Mouse (Mus musculus) forebrain, embryonic 13.5 days (tissue): Measurements from ENCODE around the gene Arrdc2. TPM values are rescaled to one million over a fixed set of nuclear protein-coding genes. Genes with fewer than 3 reads are reported as not detected.

ENCODE experiments used
- ATAC-seq: fragments of 200-750 bp; cut with Nextera tagmentation; 2 replicates; pipeline ENCODE4 v1.8.0; 2017
- H3K27ac ChIP-seq: fragments of 300-500 bp; sonication (generic); 2 replicates; pipeline ENCODE4 v1.5.1; 2015; ENCODE audit warnings: inconsistent platforms, mild to moderate bottlenecking, moderate library complexity
- H3K27me3 ChIP-seq: fragments of 300-500 bp; sonication (generic); 2 replicates; pipeline ENCODE4 v1.6.1; 2015; ENCODE audit warnings: mild to moderate bottlenecking, inconsistent platforms
- H3K36me3 ChIP-seq: fragments of 300-500 bp; sonication (generic); 2 replicates; pipeline ENCODE4 v1.6.1; 2015; ENCODE audit warnings: mild to moderate bottlenecking, inconsistent platforms; ENCODE audit not compliant: poor library complexity, severe bottlenecking
- H3K4me1 ChIP-seq: fragments of 300-500 bp; sonication (generic); 2 replicates; pipeline ENCODE4 v1.6.1; 2015; ENCODE audit warnings: inconsistent platforms
- H3K4me2 ChIP-seq: fragments of 300-500 bp; sonication (generic); 2 replicates; pipeline ENCODE4 v1.6.1; 2015; ENCODE audit warnings: inconsistent platforms, mild to moderate bottlenecking, moderate library complexity
- H3K4me3 ChIP-seq: fragments of 300-500 bp; sonication (generic); 2 replicates; pipeline ENCODE4 v1.5.1; 2015; ENCODE audit warnings: mild to moderate bottlenecking, inconsistent platforms
- H3K9ac ChIP-seq: fragments of 300-500 bp; sonication (generic); 2 replicates; pipeline ENCODE4 v1.6.1; 2015; ENCODE audit warnings: mild to moderate bottlenecking, inconsistent platforms
- H3K9me3 ChIP-seq: fragments of 300-500 bp; sonication (generic); replicated peaks from 2 replicates; pipeline ENCODE4 v1.6.1; 2016; ENCODE audit warnings: inconsistent platforms
- WGBS: fragments of 180-500 bp; shearing (Covaris S2); methylation state at CpG from one replicate; pipeline ENCODE4 v1.1.7; 2015; 5-methylcytosine and 5-hydroxymethylcytosine counted together
- polyA plus RNA-seq: library from polyadenylated mRNA; unstranded; fragments of >200 nt; fragmentation: Nextera tagmentation; extraction: Ambion mirVana; gene quantifications from 2 replicates; pipeline ENCODE4 v1.2.1, GENCODE M21; 2015

Arrdc2 gene
- polyA plus RNA-seq, 1 experiment from 2014 or later, result 5.7 TPM

- no peaks in the 10 kb centered on the region for H3K9me3 ChIP-seq
- H3K4me3 ChIP-seq, result peak overlapping the region; percentile 50
- no peaks in the 10 kb centered on the region for H3K36me3 ChIP-seq
- peaks cover 17% of the 10 kb centered on the region for H3K4me1 ChIP-seq
- H3K27ac ChIP-seq, result no peak overlapping the region
- H3K27me3 ChIP-seq, result peaks cover 69% of the 10 kb centered on the region
- 1% methylated on average over 43 of the region's 47 CpGs for WGBS
- ATAC-seq, result 0 out of 2 replicates have a peak, but pooled peaks have one; percentile 28
- peak overlapping the region; percentile 57 for H3K9ac ChIP-seq
- peak overlapping the region; percentile 79 for H3K4me2 ChIP-seq
Measured at GRCm38 (mm10) chr8:70803761-70804480, 35.6 kb downstream of the Arrdc2 start.

DNA sequence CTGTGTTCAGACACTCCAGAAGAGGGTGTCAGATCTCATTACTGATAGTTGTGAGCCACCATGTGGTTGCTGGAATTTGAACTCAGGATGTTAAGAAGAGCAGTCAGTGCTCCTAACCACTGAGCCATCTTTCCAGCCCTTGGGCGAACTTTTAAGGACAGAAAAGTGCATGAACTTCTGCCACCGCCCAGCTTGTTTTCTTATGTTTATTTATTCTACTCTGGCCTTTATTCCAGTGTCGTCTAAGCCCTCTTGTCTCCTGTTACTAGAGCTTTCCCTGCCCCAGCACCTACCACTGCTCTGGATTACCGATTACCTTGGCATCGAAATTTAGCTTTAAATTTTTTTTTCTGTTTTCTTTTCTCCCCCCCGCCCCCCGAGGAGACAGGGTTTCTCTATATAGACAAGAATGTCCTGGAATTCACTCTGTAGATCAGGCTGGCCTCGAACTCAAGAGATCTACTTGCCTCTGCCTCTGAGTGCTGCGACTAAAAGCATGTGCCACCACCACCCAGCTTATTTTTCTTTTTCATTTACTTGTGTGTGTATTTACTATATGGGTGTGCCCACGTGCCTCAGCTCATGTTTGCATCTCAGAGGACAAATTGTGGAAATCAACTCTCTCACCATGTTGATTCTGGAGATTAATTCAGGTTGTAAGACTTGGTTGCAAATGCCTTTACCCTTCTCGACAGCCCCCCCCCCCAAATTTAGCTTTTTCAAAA is 36.6 kb downstream of the Arrdc2 start:
- no peaks in the 10 kb centered on the region for H3K9me3 ChIP-seq
- H3K4me2 ChIP-seq, result no peak overlapping the region
- no peaks in the 10 kb centered on the region for H3K36me3 ChIP-seq
- ATAC-seq, result no peak
- peaks cover 79% of the 10 kb centered on the region for H3K27me3 ChIP-seq
- H3K9ac ChIP-seq, result no peak overlapping the region
- WGBS, result 72% methylated on average over 11 of the region's 11 CpGs
- peaks cover 24% of the 10 kb centered on the region for H3K4me1 ChIP-seq
- H3K4me3 ChIP-seq, result no peak overlapping the region
- no peak overlapping the region for H3K27ac ChIP-seq

DNA sequence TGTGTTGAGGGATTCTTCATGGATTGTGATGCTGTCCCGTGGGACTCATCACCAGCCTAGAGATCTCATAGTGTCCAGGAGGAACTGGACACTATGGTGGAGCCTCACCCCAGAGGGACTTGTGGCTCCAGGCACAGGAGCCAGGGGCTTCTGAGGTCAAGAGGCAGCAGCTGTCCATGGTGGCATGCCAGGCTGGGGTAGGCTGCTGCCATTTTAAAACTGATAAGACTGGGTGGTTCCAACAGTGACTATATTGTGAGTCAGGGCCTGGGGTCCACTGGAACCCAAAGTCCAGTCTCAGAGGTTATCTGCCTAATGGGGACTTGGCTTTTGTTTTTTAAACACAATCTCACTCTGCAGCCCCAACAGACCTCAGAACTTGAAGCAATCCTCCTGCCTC is 37.7 kb downstream of the Arrdc2 start:
- ATAC-seq, result no peak
- Histone ChIP-seq H3K4me1 (peaks cover 30% of the 10 kb centered on the region), H3K36me3 (no peaks in the 10 kb centered on the region), H3K9me3 (no peaks in the 10 kb centered on the region), H3K9ac (no peak overlapping the region), H3K27me3 (peaks cover 80% of the 10 kb centered on the region), H3K27ac (no peak overlapping the region), H3K4me2 (no peak overlapping the region), H3K4me3 (no peak overlapping the region)
- 100% methylated on average over 1 of the region's 1 CpGs for WGBS

DNA sequence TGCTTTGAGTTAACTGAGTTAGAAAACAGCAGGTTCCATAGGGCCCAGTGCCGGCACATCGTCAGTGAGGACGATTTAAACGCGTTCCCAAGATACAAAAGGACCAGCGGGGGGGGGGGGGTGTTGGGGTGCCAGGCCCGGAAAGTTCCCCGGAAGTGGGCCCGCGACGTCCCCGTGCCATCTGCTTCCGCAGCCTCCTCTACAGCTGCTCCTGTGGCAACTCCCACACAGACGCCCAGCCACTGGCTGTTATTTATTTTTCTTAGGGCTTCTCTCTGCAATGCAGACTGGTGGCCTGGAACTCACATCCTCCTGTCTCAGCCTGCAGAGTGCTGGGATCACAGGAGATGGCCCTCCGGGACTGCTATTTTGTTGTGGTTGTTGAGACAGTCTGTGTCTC is 38.4 kb downstream of the Arrdc2 start:
- H3K4me1 ChIP-seq, result peaks cover 37% of the 10 kb centered on the region
- H3K27me3 ChIP-seq, result peaks cover 74% of the 10 kb centered on the region
- no peaks in the 10 kb centered on the region for H3K9me3 ChIP-seq
- no peak overlapping the region for H3K9ac ChIP-seq
- no peaks in the 10 kb centered on the region for H3K36me3 ChIP-seq
- no peak overlapping the region for H3K4me2 ChIP-seq
- no peak overlapping the region for H3K4me3 ChIP-seq
- ATAC-seq, result no peak
- WGBS, result 34% methylated on average over 15 of the region's 15 CpGs
- H3K27ac ChIP-seq, result no peak overlapping the region

DNA sequence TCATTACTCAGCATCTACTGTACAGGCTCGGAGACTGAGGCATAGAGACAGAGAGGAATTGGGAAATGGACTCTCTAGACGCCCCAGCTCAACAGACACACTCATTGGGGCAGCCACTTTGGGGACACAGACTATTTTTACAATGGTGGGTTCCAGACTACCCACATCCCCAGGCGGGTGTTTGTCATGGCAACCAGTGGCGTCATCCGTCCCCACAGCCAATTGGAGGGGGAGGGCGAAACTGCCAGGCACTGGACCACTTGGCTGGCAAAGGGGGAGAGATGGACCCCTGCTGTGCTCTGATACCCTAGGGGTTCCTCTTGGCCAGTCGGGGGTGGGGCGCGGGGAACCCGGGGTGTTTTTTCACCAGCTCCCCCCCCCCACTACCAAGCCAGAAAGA is 38.9 kb downstream of the Arrdc2 start:
- Histone ChIP-seq H3K27me3 (peaks cover 69% of the 10 kb centered on the region), H3K27ac (no peak overlapping the region), H3K36me3 (no peaks in the 10 kb centered on the region), H3K4me3 (no peak overlapping the region), H3K4me1 (peaks cover 40% of the 10 kb centered on the region), H3K9ac (no peak overlapping the region), H3K9me3 (no peaks in the 10 kb centered on the region), H3K4me2 (no peak overlapping the region)
- ATAC-seq, result no peak
- WGBS, result 47% methylated on average over 9 of the region's 10 CpGs

GRCm38 (mm10) chr8:70798281-70798680 is 41.2 kb downstream of the Arrdc2 start:
- Histone ChIP-seq H3K4me1 (peaks cover 31% of the 10 kb centered on the region), H3K9ac (peak overlapping the region; percentile 79), H3K27ac (no peak overlapping the region), H3K4me3 (peak overlapping the region; percentile 58), H3K36me3 (no peaks in the 10 kb centered on the region), H3K9me3 (no peaks in the 10 kb centered on the region), H3K27me3 (peaks cover 56% of the 10 kb centered on the region), H3K4me2 (peak overlapping the region; percentile 85)
- 10% methylated on average over 15 of the region's 15 CpGs for WGBS
- no peak for ATAC-seq

DNA sequence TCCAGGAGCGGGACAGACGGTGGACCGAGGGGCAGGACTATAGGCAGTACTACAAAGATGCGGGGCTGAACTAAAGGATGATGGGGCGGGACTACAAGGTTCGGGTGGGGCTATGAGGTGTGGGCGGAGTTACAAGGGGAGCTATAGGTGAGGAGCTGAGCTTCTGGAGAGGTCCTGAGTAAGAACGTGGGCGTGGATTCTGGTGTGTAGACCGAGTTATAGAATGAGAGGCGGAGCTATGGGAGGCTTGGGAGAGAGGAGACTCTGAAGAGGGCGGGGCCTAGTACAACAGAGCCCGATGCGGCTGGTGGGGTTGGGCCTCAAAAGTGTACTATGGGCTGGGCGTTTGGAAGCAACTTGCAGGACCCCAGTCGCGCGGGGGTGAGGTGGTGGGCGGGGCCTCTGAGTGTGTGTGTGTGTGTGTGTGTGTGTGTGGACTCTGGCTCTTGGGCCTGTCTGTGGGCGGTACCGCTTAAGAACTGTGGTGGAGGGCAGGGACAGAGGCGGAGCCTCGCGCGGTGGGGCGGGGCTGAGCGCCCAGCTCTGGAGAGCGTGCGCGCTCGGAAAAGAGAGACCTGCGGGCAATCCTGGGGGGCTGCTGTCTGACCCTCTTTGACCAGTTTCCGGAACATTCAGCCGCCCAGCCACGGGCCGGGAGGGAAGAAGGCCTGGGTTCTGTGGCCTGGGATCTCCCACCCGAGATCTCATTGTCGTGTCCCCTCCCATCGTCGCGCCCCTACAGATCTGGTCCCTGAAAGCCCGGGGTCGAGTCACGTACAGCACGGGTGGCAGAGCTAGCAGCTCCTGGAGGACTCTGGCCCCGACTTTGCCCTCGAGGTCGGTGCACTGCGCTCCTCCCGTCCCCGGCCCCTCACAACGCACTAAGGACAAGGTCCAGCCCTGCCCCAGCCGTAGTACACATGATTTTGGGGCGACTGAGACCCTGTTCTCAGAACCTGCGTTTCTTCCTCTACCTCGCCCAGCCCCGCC is 42.1 kb downstream of the Arrdc2 start:
- under 1% methylated on average over 51 of the region's 57 CpGs for WGBS
- Histone ChIP-seq H3K4me2 (peak overlapping the region; percentile 85), H3K27me3 (peaks cover 48% of the 10 kb centered on the region), H3K9ac (peak overlapping the region; percentile 79), H3K36me3 (no peaks in the 10 kb centered on the region), H3K27ac (peak overlapping the region; percentile 59), H3K4me1 (peaks cover 40% of the 10 kb centered on the region), H3K4me3 (peak overlapping the region; percentile 58), H3K9me3 (no peaks in the 10 kb centered on the region)
- ATAC-seq, result peak; percentile 87

DNA sequence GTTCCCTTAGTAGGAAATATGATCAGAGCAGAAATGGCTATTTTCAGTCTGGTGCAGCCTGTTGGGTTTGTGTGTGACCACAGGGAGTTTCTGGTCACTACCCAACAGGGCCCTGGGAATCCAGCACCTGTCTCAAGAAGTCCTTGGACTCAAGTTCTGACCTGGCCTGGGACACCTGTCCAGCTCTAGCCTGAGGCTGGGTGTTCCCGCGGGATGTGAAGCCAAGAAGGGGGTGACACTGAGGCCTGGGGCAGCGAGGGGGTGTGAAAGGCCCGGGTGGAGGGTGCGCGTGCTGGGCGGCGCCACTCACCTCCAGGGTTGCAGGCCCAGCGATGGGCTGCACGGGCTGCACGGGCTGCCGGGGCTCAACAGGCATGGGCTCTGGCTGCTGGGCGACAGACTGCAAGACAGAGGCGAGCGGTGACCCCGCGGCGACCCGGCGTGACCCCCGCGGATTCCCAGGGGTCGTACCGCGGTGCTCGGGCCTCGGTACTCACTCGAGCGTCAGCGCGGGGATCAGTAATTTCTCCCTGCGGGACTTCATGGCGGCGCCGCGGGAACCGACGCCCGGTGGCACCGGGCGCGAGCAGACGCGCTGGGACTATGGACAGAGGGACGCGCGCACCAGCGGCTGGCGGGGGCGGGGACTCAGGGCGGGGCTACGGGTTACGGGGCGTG is 43.0 kb downstream of the Arrdc2 start:
- Histone ChIP-seq H3K27me3 (peaks cover 41% of the 10 kb centered on the region), H3K9me3 (no peaks in the 10 kb centered on the region), H3K4me1 (peaks cover 47% of the 10 kb centered on the region), H3K4me2 (peak overlapping the region; percentile 85), H3K4me3 (peak overlapping the region; percentile 58), H3K36me3 (no peaks in the 10 kb centered on the region), H3K27ac (peak overlapping the region; percentile 57; the same call in 1 of the 2 replicates), H3K9ac (peak overlapping the region; percentile 79)
- ATAC-seq, result peak; percentile 2; the same call in 1 of the 2 replicates
- WGBS, result 2% methylated on average over 53 of the region's 54 CpGs

GRCm38 (mm10) chr8:70795370-70795769 is 44.1 kb downstream of the Arrdc2 start:
- Histone ChIP-seq H3K4me2 (no peak overlapping the region), H3K27ac (no peak overlapping the region), H3K4me1 (peaks cover 54% of the 10 kb centered on the region), H3K27me3 (peaks cover 36% of the 10 kb centered on the region), H3K9ac (no peak overlapping the region), H3K36me3 (no peaks in the 10 kb centered on the region), H3K9me3 (no peaks in the 10 kb centered on the region), H3K4me3 (no peak overlapping the region)
- no peak for ATAC-seq
- 85% methylated on average over 2 of the region's 2 CpGs for WGBS

GRCm38 (mm10) chr8:70794215-70794614 is 45.3 kb downstream of the Arrdc2 start:
- 92% methylated on average over 2 of the region's 2 CpGs for WGBS
- H3K4me2 ChIP-seq, result no peak overlapping the region
- peaks cover 25% of the 10 kb centered on the region for H3K27me3 ChIP-seq
- H3K4me1 ChIP-seq, result peaks cover 56% of the 10 kb centered on the region
- no peak for ATAC-seq
- peaks cover 4% of the 10 kb centered on the region for H3K36me3 ChIP-seq
- H3K9me3 ChIP-seq, result no peaks in the 10 kb centered on the region
- no peak overlapping the region for H3K9ac ChIP-seq
- H3K27ac ChIP-seq, result no peak overlapping the region
- no peak overlapping the region for H3K4me3 ChIP-seq

DNA sequence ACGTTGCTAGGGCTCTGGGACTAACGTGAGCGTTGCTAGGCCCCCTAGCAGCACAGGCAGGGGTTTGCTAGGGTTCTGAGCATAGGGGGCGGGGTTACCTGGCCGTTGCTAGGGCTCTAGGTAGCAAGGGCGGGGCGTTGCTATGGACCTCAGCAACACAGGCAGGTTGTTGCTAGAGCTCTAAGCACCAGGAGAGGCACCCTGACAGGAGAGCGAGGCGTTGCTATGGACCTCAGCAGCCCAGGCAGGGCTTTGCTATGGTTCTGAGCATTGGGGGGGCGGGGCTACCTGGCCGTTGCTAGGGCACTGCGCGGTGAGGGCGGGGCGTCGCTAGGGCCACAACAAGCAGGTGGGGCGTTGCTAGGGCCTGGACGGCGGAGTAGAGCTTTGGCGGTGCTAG is 46.8 kb downstream of the Arrdc2 start:
- Histone ChIP-seq H3K27ac (peak overlapping the region; percentile 91), H3K9me3 (no peaks in the 10 kb centered on the region), H3K4me2 (peak overlapping the region; percentile 83), H3K36me3 (peaks cover 20% of the 10 kb centered on the region), H3K4me3 (peak overlapping the region; percentile 57), H3K27me3 (peaks cover 18% of the 10 kb centered on the region; the same call in 1 of the 2 replicates), H3K9ac (peak overlapping the region; percentile 81), H3K4me1 (peaks cover 47% of the 10 kb centered on the region)
- peak; percentile 46; the same call in 1 of the 2 replicates for ATAC-seq
- under 1% methylated on average over 20 of the region's 20 CpGs for WGBS
